Mouse (Mus musculus): ENCODE data around the gene Fam126b. TPM values are rescaled to one million over a fixed set of nuclear protein-coding genes. Genes with fewer than 3 reads are reported as not detected.
A peak's percentile ranks its signal among the peaks of the same experiment; 100 is the strongest.
"Not testable (repeated sequence)": the region's sequence is repeated elsewhere in the genome, so short reads cannot be mapped to it uniquely, and the experiment has no call there.

The Fam126b gene
- 1.7 and 2.8 TPM in 2 replicates for polyA plus RNA-seq (2012; rRNA removed)

DNA sequence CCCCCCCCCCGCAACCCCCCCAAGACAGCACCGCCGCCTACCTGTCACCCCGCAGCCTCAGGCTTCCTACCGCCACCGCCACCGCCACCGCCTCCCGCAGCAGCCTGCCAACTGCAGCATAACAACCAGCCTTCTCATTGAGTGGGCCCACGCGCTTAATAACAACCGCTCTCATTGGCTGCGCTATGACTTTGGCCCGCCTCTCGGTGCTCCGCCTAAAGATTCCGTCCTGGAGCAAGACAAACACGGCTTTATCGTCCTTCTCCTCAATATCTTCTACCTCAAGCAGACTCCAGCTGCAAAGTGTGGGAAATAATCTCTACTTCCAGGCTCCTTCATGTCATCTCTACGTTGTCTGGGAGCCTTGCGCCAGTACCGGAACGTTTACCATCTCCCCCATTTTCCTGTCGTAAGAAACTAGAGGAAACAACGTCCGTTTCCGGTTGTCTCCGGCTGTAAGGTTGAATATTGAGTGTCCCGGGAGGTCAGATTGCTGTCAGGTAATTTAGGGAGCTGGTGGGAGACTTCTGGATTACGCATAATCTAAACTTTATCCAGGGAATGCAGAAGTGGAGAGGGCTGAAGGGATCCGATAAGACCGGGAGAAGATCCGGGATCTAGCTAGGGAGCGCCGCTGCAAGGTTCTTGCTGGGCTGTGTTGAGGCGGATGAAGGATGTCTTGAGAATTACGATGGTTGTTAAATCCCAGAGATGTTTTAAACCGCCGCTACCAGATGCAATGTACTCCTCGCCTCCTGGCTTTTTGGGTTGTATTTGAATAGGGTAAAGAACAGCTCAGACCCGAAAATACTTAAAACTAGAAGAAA, at the start of gene Fam126b, which contains the start of gene Ndufb3:
Gene Fam126b, minus strand, starts transcription at position 153 of the 827 bp plus-strand sequence.
Gene Ndufb3, plus strand, starts transcription at position 214 of the 827 bp plus-strand sequence.
- peak; percentile 91 for DNase-seq
- WGBS = under 1% methylated on average over 41 of the region's 41 CpGs
- Histone ChIP-seq H3K4me3 (replicated peaks; ENCODE audit: extremely low read depth, low read depth, low read length) (peak within 1 kb of the TSS; percentile 79), H3K4me1 (ENCODE audit: control insufficient read depth, insufficient read depth, low read length) (peaks cover 3% of the 10 kb centered on the region)
- peak; percentile 83; the same call in 1 of the 2 replicates for TF ChIP-seq POLR2A (IDR thresholded peaks at IDR 0.05; ENCODE audit: borderline replicate concordance, extremely low read depth, low read depth, low read length)
- TF ChIP-seq CTCF (IDR thresholded peaks at IDR 0.05; ENCODE audit: insufficient read depth, low read length) = no peak

DNA sequence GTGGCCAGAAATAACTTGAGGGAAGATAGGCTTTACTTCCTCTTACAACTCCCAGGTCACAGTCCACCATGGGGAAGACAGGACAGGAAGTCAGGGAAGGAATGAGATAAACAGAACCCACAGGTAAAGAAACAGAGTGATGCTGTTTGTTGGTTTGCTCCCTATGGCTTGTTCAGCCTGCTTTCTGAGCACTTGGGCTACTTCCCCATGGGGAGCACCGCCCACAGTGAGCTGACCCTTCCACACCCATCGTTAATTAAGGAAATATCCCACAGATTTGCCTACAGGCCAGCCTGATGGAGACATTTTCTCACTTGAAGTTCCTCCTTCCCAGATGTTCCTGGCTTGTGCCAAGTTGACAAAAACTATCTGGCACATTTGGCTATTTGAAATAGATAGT, 42.7 kb upstream of the Fam126b start:
- H3K4me3 ChIP-seq (replicated peaks; ENCODE audit: extremely low read depth, low read depth, low read length) = not testable (repeated sequence)
- 75% methylated on average over 1 of the region's 2 CpGs for WGBS

GRCm38 (mm10) chr1:58621996-58622748, 36.0 kb upstream of the Fam126b start:
- WGBS = 55% methylated on average over 7 of the region's 7 CpGs
- H3K4me3 ChIP-seq (replicated peaks; ENCODE audit: extremely low read depth, low read depth, low read length) = no peak overlapping the region
- no peaks in the 10 kb centered on the region for H3K4me1 ChIP-seq (ENCODE audit: control insufficient read depth, insufficient read depth, low read length)
- DNase-seq = no peak
- no peak for TF ChIP-seq POLR2A (IDR thresholded peaks at IDR 0.05; ENCODE audit: borderline replicate concordance, extremely low read depth, low read depth, low read length)
- TF ChIP-seq CTCF (IDR thresholded peaks at IDR 0.05; ENCODE audit: insufficient read depth, low read length) = no peak

More for the DNA sequence above, 42.7 kb upstream of the Fam126b start:
- not testable (repeated sequence) for H3K4me1 ChIP-seq (ENCODE audit: control insufficient read depth, insufficient read depth, low read length); DNase-seq

DNA sequence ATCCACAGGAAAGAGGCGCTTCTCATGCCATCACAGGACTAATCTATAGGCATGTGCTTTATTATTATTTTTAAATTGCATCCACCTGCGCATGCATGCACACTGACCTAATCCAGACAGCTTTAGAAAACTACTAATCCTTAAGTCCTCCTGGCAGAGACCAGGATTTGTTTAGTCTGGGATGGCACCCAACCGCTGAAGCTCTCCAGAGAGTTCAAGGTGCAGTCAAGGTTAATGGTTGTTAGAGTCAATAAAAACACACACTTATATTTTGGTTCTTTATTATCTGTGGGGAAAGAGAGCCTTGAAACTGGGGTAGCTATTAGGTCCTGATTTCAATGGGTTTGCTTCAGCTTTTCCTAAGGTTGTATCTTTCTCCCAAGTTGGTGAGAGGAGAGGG, 35.1 kb upstream of the Fam126b start:
- Histone ChIP-seq H3K4me1 (ENCODE audit: control insufficient read depth, insufficient read depth, low read length) (no peaks in the 10 kb centered on the region; the same call in 1 of the 2 replicates), H3K4me3 (replicated peaks; ENCODE audit: extremely low read depth, low read depth, low read length) (no peak overlapping the region)
- TF ChIP-seq POLR2A (IDR thresholded peaks at IDR 0.05; ENCODE audit: borderline replicate concordance, extremely low read depth, low read depth, low read length) (no peak), CTCF (IDR thresholded peaks at IDR 0.05; ENCODE audit: insufficient read depth, low read length) (no peak)
- WGBS = 78% methylated on average over 3 of the region's 3 CpGs
- no peak for DNase-seq

- Histone ChIP-seq H3K4me3 (replicated peaks; ENCODE audit: extremely low read depth, low read depth, low read length) (no peak overlapping the region), H3K4me1 (ENCODE audit: control insufficient read depth, insufficient read depth, low read length) (peaks cover 2% of the 10 kb centered on the region)
- no peak for DNase-seq
- TF ChIP-seq POLR2A (IDR thresholded peaks at IDR 0.05; ENCODE audit: borderline replicate concordance, extremely low read depth, low read depth, low read length) = no peak
- TF ChIP-seq CTCF (IDR thresholded peaks at IDR 0.05; ENCODE audit: insufficient read depth, low read length) = no peak
- 86% methylated on average over 2 of the region's 2 CpGs for WGBS
Observed at GRCm38 (mm10) chr1:58618766-58619165, 32.6 kb upstream of the Fam126b start.

- WGBS = 68% methylated on average over 6 of the region's 6 CpGs
- no peak overlapping the region for H3K4me3 ChIP-seq (replicated peaks; ENCODE audit: extremely low read depth, low read depth, low read length)
- DNase-seq = no peak
- H3K4me1 ChIP-seq (ENCODE audit: control insufficient read depth, insufficient read depth, low read length) = peaks cover 2% of the 10 kb centered on the region
- TF ChIP-seq POLR2A (IDR thresholded peaks at IDR 0.05; ENCODE audit: borderline replicate concordance, extremely low read depth, low read depth, low read length) (no peak), CTCF (IDR thresholded peaks at IDR 0.05; ENCODE audit: insufficient read depth, low read length) (no peak)
Observed at GRCm38 (mm10) chr1:58617978-58618668, 32.0 kb upstream of the Fam126b start.

DNA sequence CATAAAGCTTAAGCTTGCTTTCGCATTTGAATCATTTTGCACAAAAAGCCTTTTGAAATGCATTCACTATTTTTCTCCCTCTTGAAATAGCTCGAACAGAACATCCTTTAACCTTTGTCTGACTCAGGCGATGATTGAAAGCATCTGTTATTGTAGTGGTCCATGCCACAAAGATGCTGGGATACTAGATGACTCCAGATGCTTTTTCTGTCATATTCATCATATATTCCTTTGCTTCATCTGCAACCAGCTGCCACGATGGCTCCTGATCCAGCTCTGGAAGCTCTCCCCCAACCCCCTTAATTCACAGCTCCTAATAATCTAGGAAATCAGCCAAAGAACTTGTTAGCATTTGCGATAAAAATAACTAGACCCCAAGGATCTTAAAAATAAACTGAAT, 31.0 kb upstream of the Fam126b start:
- DNase-seq = no peak
- 63% methylated on average over 5 of the region's 5 CpGs for WGBS
- Histone ChIP-seq H3K4me3 (replicated peaks; ENCODE audit: extremely low read depth, low read depth, low read length) (no peak overlapping the region), H3K4me1 (ENCODE audit: control insufficient read depth, insufficient read depth, low read length) (peaks cover 2% of the 10 kb centered on the region)
- no peak for TF ChIP-seq CTCF (IDR thresholded peaks at IDR 0.05; ENCODE audit: insufficient read depth, low read length)
- TF ChIP-seq POLR2A (IDR thresholded peaks at IDR 0.05; ENCODE audit: borderline replicate concordance, extremely low read depth, low read depth, low read length) = no peak

GRCm38 (mm10) chr1:58616176-58616575, 30.1 kb upstream of the Fam126b start:
- no peak for TF ChIP-seq POLR2A (IDR thresholded peaks at IDR 0.05; ENCODE audit: borderline replicate concordance, extremely low read depth, low read depth, low read length)
- TF ChIP-seq CTCF (IDR thresholded peaks at IDR 0.05; ENCODE audit: insufficient read depth, low read length) = no peak
- Histone ChIP-seq H3K4me3 (replicated peaks; ENCODE audit: extremely low read depth, low read depth, low read length) (no peak overlapping the region), H3K4me1 (ENCODE audit: control insufficient read depth, insufficient read depth, low read length) (peaks cover 2% of the 10 kb centered on the region)
- WGBS = 70% methylated on average over 3 of the region's 3 CpGs
- no peak for DNase-seq

- Histone ChIP-seq H3K4me3 (replicated peaks; ENCODE audit: extremely low read depth, low read depth, low read length) (no peak overlapping the region), H3K4me1 (ENCODE audit: control insufficient read depth, insufficient read depth, low read length) (peaks cover 2% of the 10 kb centered on the region)
- TF ChIP-seq CTCF (IDR thresholded peaks at IDR 0.05; ENCODE audit: insufficient read depth, low read length) (no peak), POLR2A (IDR thresholded peaks at IDR 0.05; ENCODE audit: borderline replicate concordance, extremely low read depth, low read depth, low read length) (no peak)
- 73% methylated on average over 4 of the region's 4 CpGs for WGBS
- DNase-seq = no peak
Observed at GRCm38 (mm10) chr1:58615146-58615545, 29.0 kb upstream of the Fam126b start.

Data from lung, adult 2 months (tissue).